Mouse (Mus musculus): Measurements from ENCODE around the gene Clstn1. TPM values are rescaled to one million over a fixed set of nuclear protein-coding genes. Genes with fewer than 3 reads are reported as not detected.

The Clstn1 gene
- polyA plus RNA-seq, 1 experiment from 2014 or later: 38.9 TPM

DNA sequence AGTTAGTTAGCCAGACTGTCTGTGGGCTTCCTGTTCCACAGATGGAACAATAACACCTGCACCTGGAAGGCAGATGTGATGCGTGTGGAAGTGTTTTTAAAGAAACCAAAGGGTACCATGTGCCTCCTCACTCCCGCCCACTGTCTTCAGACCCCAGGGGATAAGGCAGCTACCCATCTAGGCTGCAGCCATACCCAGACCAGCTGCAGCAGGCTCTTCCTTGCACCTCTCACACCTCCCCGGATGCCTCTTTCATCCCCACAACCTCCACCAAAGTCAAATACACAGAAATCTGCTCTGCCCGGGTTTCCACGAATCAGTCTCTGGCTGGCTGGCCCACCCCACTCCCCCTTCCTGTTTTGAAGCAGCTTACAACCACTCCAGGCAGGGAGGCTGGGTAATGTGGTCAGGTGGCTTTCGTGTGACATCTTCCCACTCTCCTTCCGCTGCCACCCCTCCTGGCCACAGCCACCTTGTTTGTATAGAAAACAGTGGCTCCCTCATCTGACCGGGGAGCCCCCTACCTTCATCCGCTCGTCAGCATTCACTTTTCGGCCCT lies 71.7 kb downstream of the Clstn1 start:
- H3K4me2 ChIP-seq: no peak overlapping the region
- peaks cover 18% of the 10 kb centered on the region for H3K36me3 ChIP-seq
- no peak overlapping the region for H3K27ac ChIP-seq (ENCODE audit: poor library complexity, severe bottlenecking)
- H3K27me3 ChIP-seq (replicated peaks): no peaks in the 10 kb centered on the region
- H3K9me3 ChIP-seq (replicated peaks): no peaks in the 10 kb centered on the region
- 0 out of 2 replicates have a peak, but pooled peaks cover 10% of the 10 kb centered on the region for H3K4me1 ChIP-seq (replicated peaks)
- no peak overlapping the region for H3K9ac ChIP-seq
- H3K4me3 ChIP-seq: no peak overlapping the region
- ATAC-seq (ENCODE audit: insufficient number of reproducible peaks, low FRiP score): no peak
- WGBS: 64% methylated on average over 11 of the region's 11 CpGs

DNA sequence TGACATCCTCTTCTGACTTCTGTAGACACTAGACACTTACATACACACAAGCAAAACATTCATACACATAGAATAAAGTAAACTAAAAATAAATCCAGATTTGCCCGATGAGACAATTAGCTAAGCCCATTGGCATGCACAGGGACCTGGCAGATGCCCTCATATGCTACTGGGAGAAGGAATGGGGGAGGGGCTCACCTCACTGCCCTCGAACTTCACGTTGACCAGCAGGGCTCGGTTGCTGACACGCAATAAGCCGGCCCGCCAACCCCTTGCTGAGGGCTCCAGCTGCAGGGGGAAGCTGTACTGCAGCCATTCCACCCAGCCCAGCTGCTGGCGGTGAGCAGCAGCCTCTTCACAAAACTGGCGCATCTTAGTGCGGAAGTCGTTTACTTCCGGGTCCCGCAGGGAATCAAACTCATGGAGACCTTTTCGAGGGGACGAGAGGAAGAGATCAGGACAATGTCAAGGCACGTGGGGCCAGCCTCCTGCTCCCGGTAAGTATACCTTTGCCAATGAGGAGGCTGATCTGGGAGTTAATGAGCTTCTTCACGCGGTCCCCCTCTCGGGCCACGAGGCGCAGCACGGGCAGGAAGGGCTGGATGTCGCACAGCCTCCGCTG lies 73.3 kb downstream of the Clstn1 start:
- Histone ChIP-seq H3K4me2 (peak overlapping the region; percentile 19), H3K4me1 (replicated peaks) (peaks cover 16% of the 10 kb centered on the region; the same call in 1 of the 2 replicates), H3K27ac (ENCODE audit: poor library complexity, severe bottlenecking) (no peak overlapping the region), H3K9me3 (replicated peaks) (no peaks in the 10 kb centered on the region), H3K36me3 (peaks cover 4% of the 10 kb centered on the region), H3K9ac (no peak overlapping the region), H3K27me3 (replicated peaks) (no peaks in the 10 kb centered on the region), H3K4me3 (no peak overlapping the region)
- no peak for ATAC-seq (ENCODE audit: insufficient number of reproducible peaks, low FRiP score)
- 58% methylated on average over 25 of the region's 25 CpGs for WGBS

DNA sequence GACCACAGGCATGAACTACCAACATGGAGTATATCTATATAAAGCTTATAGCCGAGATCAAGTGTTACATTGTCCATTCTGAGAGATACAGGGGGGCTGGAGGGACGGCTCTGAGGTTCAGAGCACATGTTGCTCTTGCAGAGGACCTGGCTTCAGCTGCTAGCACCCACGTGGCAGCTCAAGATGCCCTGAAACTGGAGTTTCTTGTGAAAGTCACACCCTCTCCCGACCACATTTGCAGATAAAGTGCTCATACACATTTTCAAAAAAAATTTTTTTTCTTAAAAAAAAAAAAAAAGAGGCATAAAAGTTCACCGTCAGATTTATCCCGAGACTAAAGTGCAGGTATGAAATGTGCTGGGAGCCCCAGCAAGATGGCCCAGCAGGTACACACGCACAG lies 74.3 kb downstream of the Clstn1 start:
- H3K27me3 ChIP-seq (replicated peaks): no peaks in the 10 kb centered on the region
- H3K4me2 ChIP-seq: no peak overlapping the region
- no peak overlapping the region for H3K9ac ChIP-seq
- peaks cover 16% of the 10 kb centered on the region; the same call in 1 of the 2 replicates for H3K4me1 ChIP-seq (replicated peaks)
- ATAC-seq (ENCODE audit: insufficient number of reproducible peaks, low FRiP score): no peak
- no peaks in the 10 kb centered on the region for H3K9me3 ChIP-seq (replicated peaks)
- WGBS: 81% methylated on average over 7 of the region's 7 CpGs
- H3K4me3 ChIP-seq: no peak overlapping the region
- H3K36me3 ChIP-seq: no peaks in the 10 kb centered on the region
- no peak overlapping the region for H3K27ac ChIP-seq (ENCODE audit: poor library complexity, severe bottlenecking)

DNA sequence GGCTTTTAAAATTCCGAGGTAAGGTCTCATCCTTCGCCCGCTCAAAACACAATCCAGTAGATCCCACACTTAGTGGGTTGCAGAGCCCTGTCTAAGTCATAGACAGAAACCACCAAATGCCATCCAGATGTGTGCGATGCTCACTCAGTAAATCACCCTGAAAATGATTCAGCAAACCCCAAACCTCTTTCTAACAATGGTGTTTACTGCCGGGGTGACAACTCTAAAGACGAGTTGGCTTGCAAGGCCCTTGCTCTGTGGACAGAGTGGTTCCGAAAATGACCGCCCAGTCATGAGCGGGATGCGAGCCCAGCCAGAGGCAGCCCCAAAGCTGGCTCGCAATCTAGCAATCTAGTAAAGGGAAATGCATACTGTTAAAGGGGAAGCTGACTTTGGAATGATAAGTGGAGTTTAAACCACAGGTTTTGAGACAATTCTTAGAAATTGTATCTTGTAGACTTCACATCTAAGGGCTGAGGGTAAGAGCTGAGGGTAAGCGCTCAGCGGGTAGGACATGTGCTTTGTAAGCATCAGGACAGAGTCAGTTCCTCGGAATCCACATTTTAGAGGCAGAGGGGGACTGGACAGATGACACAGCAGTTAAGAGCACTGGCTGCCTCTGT lies 75.8 kb downstream of the Clstn1 start:
- peaks cover 16% of the 10 kb centered on the region; the same call in 1 of the 2 replicates for H3K4me1 ChIP-seq (replicated peaks)
- no peaks in the 10 kb centered on the region for H3K36me3 ChIP-seq
- no peak overlapping the region for H3K4me3 ChIP-seq
- no peaks in the 10 kb centered on the region for H3K27me3 ChIP-seq (replicated peaks)
- no peak overlapping the region for H3K9ac ChIP-seq
- H3K9me3 ChIP-seq (replicated peaks): no peaks in the 10 kb centered on the region
- no peak overlapping the region for H3K4me2 ChIP-seq
- ATAC-seq (ENCODE audit: insufficient number of reproducible peaks, low FRiP score): no peak
- 83% methylated on average over 14 of the region's 14 CpGs for WGBS
- no peak overlapping the region for H3K27ac ChIP-seq (ENCODE audit: poor library complexity, severe bottlenecking)

DNA sequence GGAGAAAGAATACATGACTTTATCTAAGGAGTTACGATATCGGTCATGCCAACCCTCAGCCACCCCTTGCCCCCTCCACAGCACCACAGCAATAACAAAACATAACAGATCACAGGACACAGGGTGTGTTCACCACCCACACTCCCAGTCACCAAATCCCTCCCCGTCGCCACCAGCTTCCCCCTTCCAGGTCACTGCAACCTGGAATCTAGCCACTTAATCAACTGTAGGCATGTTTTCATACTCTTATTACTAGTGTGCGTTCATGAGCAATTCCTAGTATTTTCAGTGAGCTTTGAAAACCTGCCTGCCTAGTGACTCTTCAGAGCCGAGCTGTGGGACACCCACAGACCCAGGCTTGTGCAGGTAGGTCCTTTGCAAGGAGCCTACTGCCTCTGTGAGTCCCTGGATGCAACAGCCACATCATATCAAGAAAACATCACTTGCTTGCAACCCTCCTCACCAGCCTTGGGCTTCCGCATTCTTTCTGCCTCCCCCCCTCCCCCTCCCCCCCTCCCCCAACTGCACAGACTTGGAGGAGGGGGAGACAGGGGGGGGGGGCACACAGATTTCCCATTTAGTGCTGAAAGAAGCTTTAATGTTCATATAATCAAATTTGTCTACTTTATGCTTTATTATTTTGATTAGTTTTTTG lies 77.7 kb downstream of the Clstn1 start:
- Histone ChIP-seq H3K27me3 (replicated peaks) (no peaks in the 10 kb centered on the region), H3K4me1 (replicated peaks) (peaks cover 16% of the 10 kb centered on the region; the same call in 1 of the 2 replicates), H3K4me2 (no peak overlapping the region), H3K9me3 (replicated peaks) (no peaks in the 10 kb centered on the region), H3K4me3 (no peak overlapping the region), H3K36me3 (no peaks in the 10 kb centered on the region), H3K27ac (ENCODE audit: poor library complexity, severe bottlenecking) (no peak overlapping the region), H3K9ac (no peak overlapping the region)
- 70% methylated on average over 7 of the region's 7 CpGs for whole genome bisulfite sequencing
- no peak for ATAC-seq (ENCODE audit: insufficient number of reproducible peaks, low FRiP score)

DNA sequence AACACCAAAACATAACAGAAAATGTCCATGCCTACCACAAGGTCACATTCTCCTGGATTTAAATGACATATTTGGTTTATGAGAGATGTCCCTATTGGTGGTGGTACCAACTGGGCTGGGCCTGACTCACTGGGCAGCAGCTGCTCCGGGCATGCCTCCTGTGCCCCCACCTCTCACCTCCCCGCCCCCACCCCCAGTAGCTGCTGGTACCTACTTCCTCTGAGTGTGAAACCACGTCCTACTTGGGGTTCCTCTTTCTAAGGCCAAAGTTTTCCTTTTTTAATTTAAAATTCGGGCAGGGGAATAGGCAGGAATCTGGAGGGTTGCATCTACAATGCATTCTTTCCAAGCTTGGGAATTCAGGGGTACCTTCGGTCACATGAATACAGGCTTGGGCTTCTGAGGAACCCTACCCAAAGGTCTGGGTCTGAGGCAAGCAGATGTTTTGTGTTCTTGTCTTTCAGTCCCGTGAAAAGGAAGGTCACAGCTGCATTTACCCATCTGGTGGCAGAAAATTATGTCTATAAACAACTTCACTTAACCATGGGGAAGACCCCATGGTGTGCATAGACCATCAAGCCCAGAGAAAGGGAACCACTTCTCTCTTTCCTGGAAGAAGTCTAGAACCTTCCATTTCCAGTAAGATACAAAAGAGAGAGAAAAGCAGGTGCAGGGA lies 78.9 kb downstream of the Clstn1 start:
- no peak for ATAC-seq (ENCODE audit: insufficient number of reproducible peaks, low FRiP score)
- H3K4me1 ChIP-seq (replicated peaks): peaks cover 6% of the 10 kb centered on the region; the same call in 1 of the 2 replicates
- H3K9me3 ChIP-seq (replicated peaks): no peaks in the 10 kb centered on the region
- WGBS: 74% methylated on average over 6 of the region's 6 CpGs
- H3K9ac ChIP-seq: no peak overlapping the region
- no peak overlapping the region for H3K27ac ChIP-seq (ENCODE audit: poor library complexity, severe bottlenecking)
- no peak overlapping the region for H3K4me2 ChIP-seq
- no peak overlapping the region for H3K4me3 ChIP-seq
- no peaks in the 10 kb centered on the region for H3K36me3 ChIP-seq
- no peaks in the 10 kb centered on the region for H3K27me3 ChIP-seq (replicated peaks)

DNA sequence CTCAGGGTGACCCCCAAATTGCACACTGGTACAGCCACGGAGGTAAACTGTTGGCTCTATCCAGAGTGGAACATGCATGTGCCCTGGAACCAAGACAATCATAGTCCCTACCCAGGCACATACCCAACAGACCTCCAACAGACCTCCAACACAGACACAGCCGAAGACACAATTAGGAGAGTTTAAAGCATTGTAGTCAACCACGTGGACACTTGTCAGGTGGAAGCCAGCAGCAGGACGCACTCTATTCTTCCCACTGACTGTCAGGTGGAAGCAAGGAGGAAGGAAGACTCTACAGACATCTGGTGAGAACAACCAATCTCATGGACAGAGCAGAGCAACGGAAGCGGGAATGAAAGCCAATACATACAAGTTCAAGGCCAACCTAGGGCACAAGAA lies 79.4 kb downstream of the Clstn1 start:
- no peak for ATAC-seq (ENCODE audit: insufficient number of reproducible peaks, low FRiP score)
- no peak overlapping the region for H3K9ac ChIP-seq
- 88% methylated on average over 6 of the region's 6 CpGs for WGBS
- H3K4me3 ChIP-seq: no peak overlapping the region
- H3K27ac ChIP-seq (ENCODE audit: poor library complexity, severe bottlenecking): no peak overlapping the region
- H3K4me1 ChIP-seq (replicated peaks): peaks cover 5% of the 10 kb centered on the region; the same call in 1 of the 2 replicates
- H3K27me3 ChIP-seq (replicated peaks): no peaks in the 10 kb centered on the region
- no peaks in the 10 kb centered on the region for H3K9me3 ChIP-seq (replicated peaks)
- H3K4me2 ChIP-seq: no peak overlapping the region
- no peaks in the 10 kb centered on the region for H3K36me3 ChIP-seq

DNA sequence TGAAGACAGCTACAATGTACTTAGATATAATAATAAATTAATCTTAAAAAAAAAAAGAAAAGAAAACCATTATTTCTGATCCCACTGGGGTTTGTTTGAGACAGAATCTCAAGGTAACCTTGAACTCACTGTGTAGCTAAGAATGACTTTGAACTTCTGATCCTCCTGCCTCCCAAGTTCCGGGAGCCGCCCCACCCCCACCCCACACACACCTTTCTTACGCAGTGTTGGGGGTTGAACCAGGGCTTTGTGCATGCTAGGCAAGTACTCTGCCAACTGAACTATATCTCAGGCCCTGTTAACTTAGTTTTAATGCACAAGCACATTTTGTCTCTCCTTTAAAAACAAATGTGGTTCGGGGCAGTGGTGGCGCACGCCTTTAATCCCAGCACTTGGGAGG lies 84.9 kb downstream of the Clstn1 start:
- Histone ChIP-seq H3K4me2 (no peak overlapping the region), H3K9me3 (replicated peaks) (no peaks in the 10 kb centered on the region; the same call in 1 of the 2 replicates), H3K9ac (no peak overlapping the region), H3K27me3 (replicated peaks) (peaks cover 16% of the 10 kb centered on the region), H3K27ac (ENCODE audit: poor library complexity, severe bottlenecking) (no peak overlapping the region), H3K36me3 (0 out of 2 replicates have a peak, but pooled peaks cover 2% of the 10 kb centered on the region), H3K4me3 (no peak overlapping the region), H3K4me1 (replicated peaks) (0 out of 2 replicates have a peak, but pooled peaks cover 10% of the 10 kb centered on the region)
- no peak for ATAC-seq (ENCODE audit: insufficient number of reproducible peaks, low FRiP score)
- WGBS: 94% methylated on average over 6 of the region's 6 CpGs

DNA sequence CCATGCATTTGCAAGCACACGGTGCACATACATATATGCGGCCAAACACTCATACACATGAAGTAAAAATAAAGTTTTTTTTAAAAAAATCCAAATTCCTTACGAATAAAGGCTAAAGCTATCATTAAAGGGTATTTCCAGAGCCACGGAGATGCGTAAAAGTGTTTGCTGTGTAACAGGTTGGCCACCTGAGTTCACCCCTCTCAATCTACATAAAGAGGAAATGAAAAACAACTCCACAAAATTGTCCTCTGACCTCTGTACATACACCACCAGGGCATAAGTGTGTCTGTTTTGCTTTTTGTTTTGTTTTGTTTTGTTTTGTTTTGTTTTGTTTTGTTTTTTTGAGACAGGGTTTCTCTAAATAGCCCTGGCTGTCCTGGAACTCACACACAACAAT lies 86.5 kb downstream of the Clstn1 start:
- Histone ChIP-seq H3K36me3 (0 out of 2 replicates have a peak, but pooled peaks cover 2% of the 10 kb centered on the region), H3K4me2 (no peak overlapping the region), H3K9ac (no peak overlapping the region), H3K27ac (ENCODE audit: poor library complexity, severe bottlenecking) (no peak overlapping the region), H3K4me3 (no peak overlapping the region), H3K27me3 (replicated peaks) (peaks cover 16% of the 10 kb centered on the region), H3K9me3 (replicated peaks) (no peaks in the 10 kb centered on the region; the same call in 1 of the 2 replicates), H3K4me1 (replicated peaks) (0 out of 2 replicates have a peak, but pooled peaks cover 13% of the 10 kb centered on the region)
- 85% methylated on average over 5 of the region's 5 CpGs for WGBS
- ATAC-seq (ENCODE audit: insufficient number of reproducible peaks, low FRiP score): no peak

DNA sequence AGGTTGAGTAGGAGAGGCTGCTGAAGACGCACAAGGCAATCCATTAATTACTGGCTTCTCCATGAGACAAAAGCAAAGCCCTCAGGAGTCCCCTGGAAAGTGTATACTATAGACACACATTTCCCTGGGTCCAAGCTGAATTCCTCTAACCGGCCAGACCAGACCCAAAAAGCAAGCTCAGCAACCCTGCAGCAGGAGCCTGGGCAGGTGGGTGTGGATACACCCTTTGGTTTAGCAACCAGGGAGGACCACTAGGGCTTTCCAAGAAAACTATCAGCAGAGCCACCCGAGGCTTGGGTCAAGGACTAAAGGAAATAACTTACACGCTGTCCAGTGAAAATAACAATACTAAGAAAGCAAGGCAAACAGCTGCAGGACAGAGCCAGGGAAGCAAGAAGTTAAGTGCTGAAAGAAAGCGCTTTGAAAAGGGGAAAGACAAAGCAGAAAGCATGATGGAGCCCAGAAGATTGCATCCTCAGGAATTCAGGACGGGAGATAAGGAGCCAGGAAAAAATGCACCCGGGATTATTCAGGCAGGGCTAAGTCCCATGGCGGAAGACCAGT lies 88.6 kb downstream of the Clstn1 start:
- Histone ChIP-seq H3K4me3 (peak overlapping the region; percentile 63), H3K9ac (peak overlapping the region; percentile 59; the same call in 1 of the 2 replicates), H3K4me2 (peak overlapping the region; percentile 89), H3K36me3 (0 out of 2 replicates have a peak, but pooled peaks cover 2% of the 10 kb centered on the region), H3K27ac (ENCODE audit: poor library complexity, severe bottlenecking) (no peak overlapping the region), H3K27me3 (replicated peaks) (peaks cover 16% of the 10 kb centered on the region), H3K9me3 (replicated peaks) (no peaks in the 10 kb centered on the region; the same call in 1 of the 2 replicates), H3K4me1 (replicated peaks) (0 out of 2 replicates have a peak, but pooled peaks cover 13% of the 10 kb centered on the region)
- 15% methylated on average over 8 of the region's 8 CpGs for WGBS
- no peak for ATAC-seq (ENCODE audit: insufficient number of reproducible peaks, low FRiP score)

Data from heart, embryonic 12.5 days (tissue).